Mouse (Mus musculus) limb, embryonic 13.5 days (tissue): Measurements from ENCODE around the gene Fras1. TPM values are rescaled to one million over a fixed set of nuclear protein-coding genes. Genes with fewer than 3 reads are reported as not detected.

Source experiments
- ATAC-seq: fragments of 200-750 bp; cut with Nextera tagmentation; 2 replicates; pipeline ENCODE4 v1.8.0; 2017; ENCODE audit warnings: low read depth, moderate number of reproducible peaks, moderate TSS enrichment; ENCODE audit not compliant: low FRiP score
- H3K27ac ChIP-seq: fragments of 300-500 bp; sonication (generic); 2 replicates; pipeline ENCODE4 v1.5.1; 2015; ENCODE audit warnings: inconsistent platforms, mild to moderate bottlenecking, moderate library complexity
- H3K27me3 ChIP-seq: fragments of 300-500 bp; sonication (generic); 2 replicates; pipeline ENCODE4 v1.6.1; 2015; ENCODE audit warnings: mild to moderate bottlenecking, inconsistent platforms
- H3K36me3 ChIP-seq: fragments of 300-500 bp; sonication (generic); 2 replicates; pipeline ENCODE4 v1.6.1; 2015; ENCODE audit warnings: inconsistent platforms, mild to moderate bottlenecking, moderate library complexity
- H3K4me1 ChIP-seq: fragments of 300-500 bp; sonication (generic); 2 replicates; pipeline ENCODE4 v1.6.1; 2015; ENCODE audit warnings: inconsistent platforms
- H3K4me2 ChIP-seq: fragments of 300-500 bp; sonication (generic); replicated peaks from 2 replicates; pipeline ENCODE4 v1.6.1; 2015; ENCODE audit warnings: inconsistent platforms, mild to moderate bottlenecking, moderate library complexity
- H3K4me3 ChIP-seq: fragments of 300-500 bp; sonication (generic); 2 replicates; pipeline ENCODE4 v1.5.1; 2015; ENCODE audit warnings: moderate library complexity, mild to moderate bottlenecking, inconsistent platforms
- H3K9ac ChIP-seq: fragments of 300-500 bp; sonication (generic); 2 replicates; pipeline ENCODE4 v1.6.1; 2015; ENCODE audit warnings: mild to moderate bottlenecking, inconsistent platforms
- H3K9me3 ChIP-seq: fragments of 300-500 bp; sonication (generic); 2 replicates; pipeline ENCODE4 v1.6.1; 2016; ENCODE audit warnings: inconsistent platforms
- WGBS: fragments of 180-500 bp; shearing (Covaris S2); methylation state at CpG from one replicate; pipeline ENCODE4 v1.1.7; 2015; 5-methylcytosine and 5-hydroxymethylcytosine counted together
- polyA plus RNA-seq: library from polyadenylated mRNA; unstranded; fragments of >200 nt; fragmentation: Nextera tagmentation; extraction: Ambion mirVana; gene quantifications from 2 replicates; pipeline ENCODE4 v1.2.1, GENCODE M21; 2015

Gene Fras1
- polyA plus RNA-seq, 1 experiment from 2014 or later, result 21.8 TPM

GRCm38 (mm10) chr5:96824769-96825327 lies 451.1 kb downstream of the Fras1 start:
- H3K27me3 ChIP-seq, result no peaks in the 10 kb centered on the region
- H3K36me3 ChIP-seq, result no peaks in the 10 kb centered on the region
- H3K9me3 ChIP-seq, result no peaks in the 10 kb centered on the region
- no peak overlapping the region for H3K4me3 ChIP-seq
- no peak overlapping the region for H3K27ac ChIP-seq
- H3K4me1 ChIP-seq, result no peaks in the 10 kb centered on the region
- H3K4me2 ChIP-seq, result no peak overlapping the region
- WGBS, result 77% methylated on average over 13 of the region's 13 CpGs
- H3K9ac ChIP-seq, result no peak overlapping the region
- no peak for ATAC-seq

DNA sequence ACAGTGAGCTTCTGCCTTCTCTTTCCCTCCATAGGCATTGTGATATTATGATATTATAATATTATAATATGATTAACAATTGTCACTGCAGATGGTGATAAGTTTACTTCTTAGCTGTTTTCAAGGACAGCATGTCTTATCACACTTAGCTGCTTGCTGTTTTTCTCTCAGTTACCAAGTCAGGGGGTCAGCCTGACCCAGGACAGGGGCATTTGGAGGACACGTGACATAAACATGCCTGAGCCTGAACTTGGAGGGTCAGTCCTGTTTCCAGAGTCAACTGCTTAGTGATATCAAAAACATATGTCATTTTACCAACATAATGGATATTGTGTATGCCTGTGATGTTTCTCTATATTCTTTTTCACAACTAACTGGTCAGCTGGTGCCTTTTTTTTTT lies 453.4 kb downstream of the Fras1 start:
- Histone ChIP-seq H3K4me1 (no peaks in the 10 kb centered on the region), H3K36me3 (no peaks in the 10 kb centered on the region)
- 70% methylated on average over 1 of the region's 1 CpGs for WGBS

More for the DNA sequence above, 453.4 kb downstream of the Fras1 start:
- Histone ChIP-seq H3K9me3 (no peaks in the 10 kb centered on the region), H3K4me3 (no peak overlapping the region), H3K9ac (no peak overlapping the region), H3K4me2 (no peak overlapping the region), H3K27me3 (no peaks in the 10 kb centered on the region), H3K27ac (no peak overlapping the region)
- no peak for ATAC-seq

Other genes with a start within 250 kb of the Fras1 start
- 23.3 and 26.2 TPM in 2 replicates for gene Cnot6l, start 209.8 kb upstream of the Fras1 start, polyA plus RNA-seq
- 21.4 and 22.2 TPM in 2 replicates for gene Mrpl1, start 164.5 kb upstream of the Fras1 start, polyA plus RNA-seq